Mouse (Mus musculus) neural tube, embryonic 11.5 days (tissue): Measurements from ENCODE around the gene Gsk3a. TPM values are rescaled to one million over a fixed set of nuclear protein-coding genes. Genes with fewer than 3 reads are reported as not detected.

Source experiments
- ATAC-seq: fragments of 200-750 bp; cut with Nextera tagmentation; 2 replicates; pipeline ENCODE4 v1.8.0; 2017; ENCODE audit warnings: moderate number of reproducible peaks, mild to moderate bottlenecking, moderate TSS enrichment, moderate library complexity; ENCODE audit not compliant: insufficient read depth, low FRiP score, low TSS enrichment
- DNase-seq: peaks from one replicate; pipeline ENCODE4 v3.0.0-alpha.2; 2015; ENCODE audit warnings: low spot score
- H3K27ac ChIP-seq: fragments of 300-500 bp; sonication (generic); 2 replicates; pipeline ENCODE4 v1.5.1; 2014; ENCODE audit warnings: low read depth, mild to moderate bottlenecking, low read length
- H3K27me3 ChIP-seq: fragments of 300-500 bp; sonication (generic); 2 replicates; pipeline ENCODE4 v1.6.1; 2014; ENCODE audit warnings: mild to moderate bottlenecking, low read length, mixed read lengths; ENCODE audit not compliant: control insufficient read depth, insufficient read depth
- H3K36me3 ChIP-seq: fragments of 300-500 bp; sonication (generic); 2 replicates; pipeline ENCODE4 v1.6.1; 2014; ENCODE audit warnings: mild to moderate bottlenecking, low read length, moderate library complexity, mixed read lengths; ENCODE audit not compliant: control insufficient read depth, insufficient read depth
- H3K4me1 ChIP-seq: fragments of 300-500 bp; sonication (generic); 2 replicates; pipeline ENCODE4 v1.6.1; 2014; ENCODE audit warnings: low read length, mixed read lengths; ENCODE audit not compliant: control insufficient read depth, insufficient read depth
- H3K4me2 ChIP-seq: fragments of 300-500 bp; sonication (generic); 2 replicates; pipeline ENCODE4 v1.6.1; 2014; ENCODE audit warnings: low read depth, mild to moderate bottlenecking, moderate library complexity
- H3K4me3 ChIP-seq: fragments of 300-500 bp; sonication (generic); 2 replicates; pipeline ENCODE4 v1.5.1; 2014; ENCODE audit warnings: low read depth, low read length
- H3K9ac ChIP-seq: fragments of 300-500 bp; sonication (generic); 2 replicates; pipeline ENCODE4 v1.6.1; 2014; ENCODE audit warnings: mild to moderate bottlenecking, low read length
- H3K9me3 ChIP-seq: fragments of 300-500 bp; sonication (generic); 2 replicates; pipeline ENCODE4 v1.6.1; 2016; ENCODE audit warnings: low read length; ENCODE audit not compliant: control insufficient read depth
- WGBS: fragments of 180-500 bp; shearing (Covaris S2); extraction: QIAGEN DNeasy Blood & Tissue Kit; methylation state at CpG from one replicate; pipeline ENCODE4 v1.1.7; 2014; 5-methylcytosine and 5-hydroxymethylcytosine counted together
- polyA plus RNA-seq: library from polyadenylated mRNA; unstranded; fragments of >200 nt; fragmentation: Nextera tagmentation; extraction: Ambion mirVana; gene quantifications from 2 replicates; pipeline ENCODE4 v1.2.1, GENCODE M21; 2014

Gsk3a gene
- polyA plus RNA-seq, 1 experiment from 2014 or later: 19.7 TPM

DNA sequence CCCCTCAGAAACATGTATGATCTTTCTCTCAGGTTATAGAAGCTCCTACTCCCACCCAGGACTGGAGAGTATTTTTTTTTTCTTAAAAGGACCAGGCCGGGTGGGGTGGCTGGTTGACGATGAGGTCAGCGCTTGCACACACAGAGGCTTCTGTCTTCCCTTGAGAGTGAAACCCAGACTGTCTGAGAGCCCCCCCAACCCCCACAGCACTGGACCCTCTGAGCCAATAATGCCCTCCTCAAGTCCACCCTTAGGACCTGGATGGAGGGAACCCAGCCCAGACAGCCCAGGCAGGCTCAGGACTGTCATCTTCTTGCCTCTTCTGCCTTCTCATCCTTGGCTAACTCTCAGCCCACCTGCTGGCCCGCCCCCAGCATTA, 9.1 kb upstream of the Gsk3a start:
- peak overlapping the region; percentile 92 for H3K4me2 ChIP-seq
- no peaks in the 10 kb centered on the region for H3K27me3 ChIP-seq
- no peak overlapping the region for H3K4me3 ChIP-seq
- ATAC-seq (no peak), DNase-seq (no peak)
- H3K36me3 ChIP-seq: peaks cover 7% of the 10 kb centered on the region
- 66% methylated on average over 4 of the region's 4 CpGs for WGBS
- peaks cover 30% of the 10 kb centered on the region for H3K4me1 ChIP-seq
- peak overlapping the region; percentile 42; the same call in 1 of the 2 replicates for H3K27ac ChIP-seq
- no peaks in the 10 kb centered on the region for H3K9me3 ChIP-seq
- 0 out of 2 replicates have a peak overlapping the region, but pooled peaks have one; percentile 15 for H3K9ac ChIP-seq

GRCm38 (mm10) chr7:25246079-25246758, 8.6 kb upstream of the Gsk3a start:
- Histone ChIP-seq H3K27ac (peak overlapping the region; percentile 35; the same call in 1 of the 2 replicates), H3K36me3 (peaks cover 7% of the 10 kb centered on the region), H3K4me3 (0 out of 2 replicates have a peak overlapping the region, but pooled peaks have one; percentile 4), H3K27me3 (no peaks in the 10 kb centered on the region), H3K4me1 (peaks cover 24% of the 10 kb centered on the region), H3K4me2 (peak overlapping the region; percentile 92), H3K9me3 (no peaks in the 10 kb centered on the region), H3K9ac (peak overlapping the region; percentile 18; the same call in 1 of the 2 replicates)
- no peak for ATAC-seq
- no peak for DNase-seq
- 81% methylated on average over 20 of the region's 20 CpGs for WGBS

GRCm38 (mm10) chr7:25244562-25245369, 7.1 kb upstream of the Gsk3a start:
- peaks cover 7% of the 10 kb centered on the region for H3K36me3 ChIP-seq
- no peak overlapping the region for H3K4me3 ChIP-seq
- peak overlapping the region; percentile 4; the same call in 1 of the 2 replicates for H3K9ac ChIP-seq
- H3K4me1 ChIP-seq: peaks cover 21% of the 10 kb centered on the region
- H3K9me3 ChIP-seq: no peaks in the 10 kb centered on the region
- ATAC-seq: no peak
- no peaks in the 10 kb centered on the region for H3K27me3 ChIP-seq
- WGBS: 89% methylated on average over 29 of the region's 30 CpGs
- no peak overlapping the region for H3K4me2 ChIP-seq
- H3K27ac ChIP-seq: no peak overlapping the region
- no peak for DNase-seq

- peaks cover 19% of the 10 kb centered on the region for H3K4me1 ChIP-seq
- H3K9me3 ChIP-seq: no peaks in the 10 kb centered on the region
- H3K27ac ChIP-seq: no peak overlapping the region
- no peak overlapping the region for H3K4me3 ChIP-seq
- WGBS: 90% methylated on average over 4 of the region's 4 CpGs
- H3K27me3 ChIP-seq: no peaks in the 10 kb centered on the region
- no peak overlapping the region for H3K4me2 ChIP-seq
- no peak overlapping the region for H3K9ac ChIP-seq
- ATAC-seq (no peak), DNase-seq (no peak)
- peaks cover 7% of the 10 kb centered on the region for H3K36me3 ChIP-seq
These were observed 5.7 kb upstream of the Gsk3a start for GRCm38 (mm10) chr7:25243361-25243760.

DNA sequence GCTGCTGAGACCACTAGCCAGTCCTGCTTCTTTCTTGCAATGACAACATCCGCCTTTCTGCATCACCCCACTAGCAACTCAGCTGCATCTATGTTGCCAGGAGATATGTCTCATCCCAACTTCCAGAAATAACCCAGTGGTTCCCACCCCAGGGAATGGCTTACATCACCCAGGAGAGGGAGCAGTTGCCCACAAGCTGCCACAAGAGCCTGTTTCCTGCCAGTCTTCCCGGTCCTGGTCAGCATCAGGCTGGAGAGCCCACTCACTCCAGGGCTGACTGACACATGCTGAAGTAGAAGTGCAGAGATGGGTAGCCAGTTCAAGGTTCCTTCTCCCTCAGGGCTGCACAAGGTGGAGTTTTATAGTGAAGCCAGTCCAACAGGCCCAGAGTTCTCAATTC, 3.4 kb upstream of the Gsk3a start:
- H3K27ac ChIP-seq: no peak overlapping the region
- no peak overlapping the region for H3K4me2 ChIP-seq
- H3K9me3 ChIP-seq: no peaks in the 10 kb centered on the region
- DNase-seq (peak; percentile 58), ATAC-seq (no peak)
- peaks cover 6% of the 10 kb centered on the region for H3K4me1 ChIP-seq
- H3K4me3 ChIP-seq: no peak overlapping the region
- 24% methylated on average over 2 of the region's 2 CpGs for WGBS
- H3K9ac ChIP-seq: no peak overlapping the region
- H3K27me3 ChIP-seq: no peaks in the 10 kb centered on the region
- H3K36me3 ChIP-seq: peaks cover 7% of the 10 kb centered on the region

- peaks cover 7% of the 10 kb centered on the region for H3K36me3 ChIP-seq
- H3K9me3 ChIP-seq: no peaks in the 10 kb centered on the region
- H3K27ac ChIP-seq: no peak overlapping the region
- no peak overlapping the region for H3K4me3 ChIP-seq
- H3K9ac ChIP-seq: no peak overlapping the region
- ATAC-seq (no peak), DNase-seq (no peak)
- no peak overlapping the region for H3K4me2 ChIP-seq
- no peaks in the 10 kb centered on the region for H3K27me3 ChIP-seq
- WGBS: 62% methylated on average over 7 of the region's 7 CpGs
- H3K4me1 ChIP-seq: peaks cover 9% of the 10 kb centered on the region
These were observed 3.0 kb upstream of the Gsk3a start for GRCm38 (mm10) chr7:25240631-25241030.

DNA sequence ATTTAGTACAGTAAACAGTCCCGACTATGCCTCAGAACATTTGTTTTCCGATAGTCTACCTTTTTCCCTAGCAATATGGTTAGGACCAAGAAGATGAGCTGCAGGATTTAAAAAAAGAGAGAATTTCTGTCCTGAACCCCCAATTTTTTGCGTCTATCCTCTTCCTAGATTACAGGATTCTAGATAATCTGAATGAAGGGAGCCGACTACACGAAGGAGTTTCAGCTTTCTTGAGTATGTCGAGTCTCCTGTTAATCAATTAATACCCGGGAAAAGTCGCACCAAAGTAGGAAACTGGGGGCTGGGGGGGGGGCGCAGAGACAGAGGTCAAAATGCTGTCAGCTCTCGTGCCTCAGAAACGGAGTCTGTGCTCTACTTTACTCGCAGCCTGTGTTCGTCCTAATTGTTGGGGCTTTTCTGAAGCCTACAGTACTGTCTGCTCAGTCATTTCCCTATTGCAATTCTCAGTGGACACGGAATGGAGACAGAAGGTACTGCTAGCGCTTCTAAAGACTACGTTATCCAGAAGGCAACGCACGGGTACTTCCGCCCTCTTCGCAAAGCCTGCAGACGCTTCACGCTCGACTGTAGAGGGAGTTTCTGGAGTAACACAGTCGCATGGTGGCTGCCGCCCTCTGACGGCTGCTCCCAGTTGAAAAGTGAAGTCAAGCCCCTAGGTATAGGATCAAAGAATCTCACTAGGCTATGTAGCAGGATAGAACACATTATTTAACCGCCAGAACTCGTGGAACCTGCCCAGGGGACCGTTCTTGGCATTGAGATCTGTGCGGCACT, 1.4 kb upstream of the Gsk3a start:
- H3K9ac ChIP-seq: peak overlapping the region; percentile 22
- H3K4me2 ChIP-seq: peak overlapping the region; percentile 66
- H3K4me3 ChIP-seq: peak overlapping the region; percentile 98
- peaks cover 2% of the 10 kb centered on the region for H3K36me3 ChIP-seq
- DNase-seq: peak; percentile 87
- peak overlapping the region; percentile 49; the same call in 1 of the 2 replicates for H3K27ac ChIP-seq
- H3K4me1 ChIP-seq: peaks cover 10% of the 10 kb centered on the region
- no peaks in the 10 kb centered on the region for H3K9me3 ChIP-seq
- 5% methylated on average over 30 of the region's 30 CpGs for WGBS
- H3K27me3 ChIP-seq: no peaks in the 10 kb centered on the region
- peak; percentile 18 for ATAC-seq

GRCm38 (mm10) chr7:25238015-25238706, 510 bp upstream of the Gsk3a start:
- Histone ChIP-seq H3K9me3 (no peaks in the 10 kb centered on the region), H3K27me3 (no peaks in the 10 kb centered on the region), H3K27ac (peak overlapping the region; percentile 50), H3K4me2 (peak overlapping the region; percentile 66), H3K4me1 (peaks cover 10% of the 10 kb centered on the region), H3K36me3 (peaks cover 6% of the 10 kb centered on the region), H3K4me3 (peak overlapping the region; percentile 98), H3K9ac (peak overlapping the region; percentile 95)
- under 1% methylated on average over 23 of the region's 23 CpGs for WGBS
- DNase-seq (peak; percentile 95), ATAC-seq (peak; percentile 94)
